Mouse (Mus musculus) right cerebral cortex, postnatal 25 days (tissue): Measurements from ENCODE around the gene Zfyve26.
"Not testable (repeated sequence)": the region's sequence is repeated elsewhere in the genome, so short reads cannot be mapped to it uniquely, and the experiment has no call there.

ENCODE experiments used
- DNase-seq: peaks from one replicate; pipeline ENCODE4 v3.0.0; 2022

Zfyve26 gene

DNA sequence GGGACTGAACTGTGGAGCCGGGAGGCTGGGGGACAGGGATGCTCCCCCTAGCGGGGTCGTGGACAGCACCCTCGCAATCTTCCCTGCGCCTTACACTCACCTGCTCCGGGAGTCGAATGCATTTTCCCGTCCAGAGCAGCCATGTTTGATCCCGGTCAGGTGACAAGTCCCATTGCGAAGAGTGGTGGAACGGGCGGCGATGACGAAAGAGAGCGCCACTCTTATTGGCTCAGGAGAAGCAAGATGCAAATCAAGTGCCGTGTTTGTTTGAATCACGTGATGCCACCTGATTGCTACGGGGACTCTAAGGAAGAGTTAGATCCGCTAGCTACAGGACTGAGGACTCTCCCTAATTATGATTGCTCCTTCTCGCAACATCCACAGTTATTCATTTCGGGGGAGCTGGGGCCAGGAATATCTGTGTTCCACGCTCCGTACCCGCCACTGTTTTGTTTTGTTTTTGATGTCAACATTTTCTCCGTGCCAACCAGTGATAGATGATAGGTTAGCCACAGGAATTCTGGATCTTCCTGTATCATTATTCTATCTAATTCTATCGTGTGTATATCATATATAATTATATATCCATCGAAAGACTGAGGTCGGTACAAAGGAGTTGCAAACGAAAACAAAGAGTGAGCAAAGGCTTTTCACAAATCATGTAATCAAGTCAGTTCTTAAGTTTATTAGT lies at the start of gene Zfyve26:
Gene Zfyve26 (minus strand): TSS at position 179 of the 691 bp plus-strand sequence.
- DNase-seq = peak; percentile 93

DNA sequence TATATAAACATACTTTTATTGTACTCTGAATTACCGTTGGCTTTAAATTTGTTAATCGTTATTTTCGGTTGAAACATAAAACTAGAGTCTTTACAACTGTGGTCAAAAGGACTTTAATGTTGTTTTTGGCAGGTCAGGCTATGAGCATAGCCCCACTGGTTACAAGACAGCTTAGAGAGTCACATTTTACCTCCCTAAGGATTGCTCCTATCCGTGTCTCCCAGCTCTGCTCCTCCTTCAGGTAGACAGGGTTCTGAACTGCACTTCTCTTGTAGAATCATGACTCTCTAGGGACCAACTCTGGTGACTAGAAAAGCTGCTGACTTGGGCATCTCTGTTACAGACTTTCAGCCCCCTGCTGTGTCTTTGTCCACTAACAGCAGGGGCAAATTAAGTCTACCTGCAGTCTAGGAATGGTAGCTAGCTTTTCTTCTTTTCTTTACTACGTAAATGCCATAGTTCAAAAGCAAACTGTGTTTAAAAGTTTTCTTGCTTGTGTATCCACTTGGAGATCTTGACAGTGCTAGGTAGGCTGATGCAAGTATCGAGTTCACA lies 45.3 kb upstream of the Zfyve26 start:
- DNase-seq = no peak

DNA sequence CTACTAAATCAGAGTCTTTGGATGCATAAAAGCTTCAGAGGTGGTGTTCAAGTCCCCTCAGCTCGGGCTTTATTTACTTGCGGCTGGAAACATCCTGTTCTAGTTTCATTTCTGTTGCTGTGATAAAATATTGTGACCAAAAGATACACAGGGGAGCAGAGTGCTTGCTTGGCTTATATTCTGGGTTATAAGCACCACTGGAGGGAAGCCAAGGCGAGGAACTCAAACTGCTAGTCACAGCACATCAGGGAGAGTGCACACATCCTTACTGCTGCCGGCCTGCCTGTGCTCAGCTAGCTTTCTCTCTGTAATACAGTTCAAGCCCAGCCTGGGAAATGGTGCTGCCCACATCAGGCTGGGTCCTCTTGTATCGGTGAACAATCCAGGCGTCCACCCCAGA lies 44.4 kb upstream of the Zfyve26 start:
- no peak for DNase-seq

DNA sequence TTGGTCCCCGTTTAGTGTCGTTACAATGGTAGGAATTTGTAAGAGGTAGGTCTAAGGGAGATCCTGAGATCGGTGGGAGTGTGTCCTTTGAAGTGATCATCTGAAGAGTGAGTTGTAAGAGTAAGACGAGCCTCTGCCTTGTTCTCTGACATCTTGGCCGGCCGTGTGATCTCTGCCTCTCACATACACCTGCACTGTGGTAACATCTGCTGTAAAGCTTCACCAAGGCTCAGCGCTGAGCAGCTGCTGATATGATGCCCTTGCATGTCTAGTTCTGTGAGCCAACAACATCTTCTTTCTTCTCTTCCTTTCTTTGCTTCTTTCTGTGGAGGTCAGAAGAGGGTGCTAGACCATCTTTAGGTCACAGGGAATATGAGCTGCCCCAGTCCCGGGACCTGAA lies 42.7 kb upstream of the Zfyve26 start:
- DNase-seq = no peak

DNA sequence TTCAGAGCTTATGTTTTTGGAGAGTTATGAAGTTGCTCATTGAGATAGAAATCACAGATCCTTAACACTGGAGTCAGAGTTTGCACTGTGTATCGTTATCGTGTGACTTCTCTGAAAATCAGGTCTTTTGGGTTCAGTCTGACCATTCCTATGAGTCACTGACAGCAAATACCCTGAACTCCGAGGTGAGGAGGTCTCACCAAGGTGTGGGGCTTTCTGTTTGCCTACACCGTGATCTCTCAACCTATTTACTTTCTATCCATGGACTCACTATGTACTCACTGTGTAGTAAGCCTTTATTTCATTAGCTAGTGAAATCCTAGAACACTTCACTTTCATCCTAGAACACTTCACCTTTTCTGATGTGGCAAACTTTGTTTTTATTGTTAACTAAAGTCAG lies 35.6 kb upstream of the Zfyve26 start:
- no peak for DNase-seq

DNA sequence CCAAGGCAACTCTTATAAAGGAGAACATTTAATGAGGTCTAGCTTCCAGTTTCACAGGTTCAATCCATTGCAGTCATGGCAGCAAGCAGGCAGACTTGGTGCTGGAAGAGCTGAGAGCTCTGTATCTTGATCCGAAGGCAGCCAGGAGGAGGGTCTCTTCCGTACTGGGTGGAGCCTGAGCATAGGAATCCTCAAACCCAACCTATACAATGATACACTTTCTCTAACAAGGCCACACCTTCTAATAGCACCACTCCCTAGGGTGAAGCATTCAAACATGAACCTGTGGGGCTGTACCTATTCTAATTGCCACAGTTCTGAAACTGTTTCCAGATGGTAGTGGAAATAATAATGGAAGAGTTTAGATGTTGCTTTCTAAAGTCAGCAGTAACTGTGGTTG lies 34.5 kb upstream of the Zfyve26 start:
- DNase-seq = no peak

DNA sequence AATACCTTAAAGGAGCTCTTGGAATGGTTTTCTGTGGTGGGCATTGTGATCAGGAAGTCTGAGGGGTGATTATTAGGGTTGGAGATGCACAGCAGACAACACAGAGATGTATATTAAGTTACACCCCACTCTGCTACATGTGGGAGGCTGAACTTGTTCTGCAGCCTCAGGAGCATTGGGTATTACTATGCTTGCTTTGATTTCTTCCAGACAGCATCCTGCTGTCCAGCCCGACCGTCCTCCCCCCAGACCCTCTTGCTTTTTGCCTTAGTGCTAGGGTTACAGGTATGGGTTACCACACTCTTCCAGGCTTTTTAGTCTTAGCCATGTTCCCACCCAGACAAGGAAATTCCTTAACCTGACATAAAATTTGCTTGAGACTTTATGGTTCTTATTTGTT lies 31.8 kb upstream of the Zfyve26 start:
- DNase-seq = no peak

DNA sequence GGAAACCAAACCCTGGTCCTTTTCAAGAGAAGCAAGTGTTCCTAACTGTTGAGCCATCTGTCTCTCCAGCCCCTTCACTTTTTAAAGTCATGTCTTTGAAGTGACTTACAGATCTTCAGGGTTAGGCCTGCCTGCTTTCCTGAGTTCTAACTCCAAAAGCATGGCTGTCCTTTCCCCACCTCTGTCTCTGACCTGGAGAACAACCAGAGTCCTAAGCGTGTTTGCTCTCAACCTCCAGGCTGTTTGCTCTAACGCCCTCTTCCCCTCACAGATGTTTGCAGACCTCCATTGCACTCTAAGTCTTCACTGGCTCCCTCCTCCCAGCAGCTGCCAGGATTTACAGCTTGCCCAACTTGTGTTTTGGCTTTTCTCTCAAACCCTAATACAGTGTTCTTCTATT lies 30.6 kb upstream of the Zfyve26 start:
- no peak for DNase-seq

DNA sequence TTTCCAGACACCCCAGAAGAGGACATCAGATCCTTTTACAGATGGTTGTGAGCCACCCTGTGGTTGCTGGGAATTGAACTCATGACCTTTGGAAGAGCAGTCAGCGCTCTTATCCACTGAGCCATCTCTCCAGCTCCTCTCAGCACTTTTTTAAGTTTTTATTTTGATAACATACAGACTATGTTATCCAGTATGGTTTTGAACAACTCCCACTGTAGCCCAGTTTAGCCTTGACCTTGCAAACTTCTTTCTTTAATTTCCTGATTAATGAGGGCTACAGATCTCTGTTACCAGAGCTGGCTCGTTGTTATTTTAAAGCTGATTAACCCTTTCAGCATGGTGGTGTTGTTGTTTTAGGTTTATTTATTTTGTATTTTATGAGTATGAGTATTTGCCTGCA lies 30.1 kb upstream of the Zfyve26 start:
- no peak for DNase-seq

DNA sequence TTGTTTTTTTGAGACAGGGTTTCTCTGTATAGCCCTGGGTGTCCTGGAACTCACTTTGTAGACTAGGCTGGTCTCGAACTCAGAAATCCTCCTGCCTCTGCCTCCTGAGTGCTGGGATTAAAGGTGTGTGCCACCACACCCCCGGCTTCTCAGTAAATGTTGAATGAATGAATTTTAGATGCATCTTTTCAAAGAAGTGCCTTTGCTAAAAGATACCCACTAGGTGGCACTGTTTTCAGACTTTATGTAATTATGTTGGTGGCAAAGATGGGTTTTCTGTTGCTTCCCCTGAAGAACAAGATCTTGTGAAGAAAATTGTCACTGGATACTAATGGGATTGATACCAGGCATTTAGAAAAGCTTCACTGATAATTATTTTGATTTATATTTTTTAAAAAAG lies 26.4 kb upstream of the Zfyve26 start:
- DNase-seq = not testable (repeated sequence)

DNA sequence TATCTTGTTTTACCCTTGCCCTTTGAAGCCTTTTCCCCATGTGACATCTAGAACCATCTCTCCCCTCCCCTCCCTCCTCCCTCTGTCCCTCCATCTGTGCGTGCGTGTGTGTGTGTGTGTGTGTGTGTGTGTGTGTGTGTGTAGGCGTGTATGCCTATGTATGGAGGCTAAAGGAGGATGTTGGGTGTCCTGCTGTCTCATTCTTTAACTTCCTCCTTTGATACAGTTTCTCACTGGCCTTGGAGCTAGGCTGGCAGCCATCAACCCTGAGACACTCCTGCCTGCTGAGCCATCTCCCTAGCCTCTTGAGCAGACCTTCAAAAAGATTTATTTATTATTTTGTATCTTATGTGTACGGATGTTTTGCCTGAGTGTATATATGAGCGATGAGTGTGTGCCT lies 24.8 kb upstream of the Zfyve26 start:
- DNase-seq = no peak

DNA sequence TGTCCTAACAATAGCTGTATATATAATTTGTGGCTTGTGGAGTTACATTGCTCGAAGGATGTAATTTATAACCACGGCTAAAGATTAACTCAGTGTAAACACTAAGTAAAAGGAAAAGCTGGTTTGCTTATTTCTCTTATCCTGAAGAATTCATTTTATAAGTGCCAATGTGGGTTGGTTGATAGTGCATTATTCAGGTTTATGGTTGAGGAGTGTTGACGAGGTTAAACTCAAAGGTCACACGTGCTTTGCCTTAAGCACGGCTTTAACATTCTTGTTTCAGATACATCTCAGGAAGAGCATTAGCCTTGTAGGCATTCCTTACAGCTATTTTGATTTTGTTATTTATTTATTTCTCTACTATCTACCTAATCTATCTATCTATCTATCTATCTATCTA lies 21.2 kb upstream of the Zfyve26 start:
- no peak for DNase-seq

DNA sequence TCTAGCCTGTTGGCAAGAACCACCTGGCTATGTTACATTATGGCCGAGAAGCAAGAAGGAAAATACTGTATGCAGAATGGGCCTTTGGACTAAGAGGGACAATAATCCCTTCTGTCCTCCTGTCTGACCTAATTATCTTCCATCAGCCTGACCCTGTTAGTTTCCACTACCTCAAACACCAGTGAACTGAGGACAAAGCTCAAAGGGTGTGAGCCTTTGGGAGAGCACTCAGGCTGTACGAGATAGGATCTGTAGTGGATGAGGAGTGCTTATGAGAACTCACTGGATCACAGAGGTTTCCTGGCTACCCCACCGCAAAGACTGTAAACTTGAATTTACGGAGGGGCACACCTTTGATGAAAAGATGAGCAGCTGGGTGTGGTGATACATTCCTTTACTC lies 17.6 kb upstream of the Zfyve26 start:
- no peak for DNase-seq

DNA sequence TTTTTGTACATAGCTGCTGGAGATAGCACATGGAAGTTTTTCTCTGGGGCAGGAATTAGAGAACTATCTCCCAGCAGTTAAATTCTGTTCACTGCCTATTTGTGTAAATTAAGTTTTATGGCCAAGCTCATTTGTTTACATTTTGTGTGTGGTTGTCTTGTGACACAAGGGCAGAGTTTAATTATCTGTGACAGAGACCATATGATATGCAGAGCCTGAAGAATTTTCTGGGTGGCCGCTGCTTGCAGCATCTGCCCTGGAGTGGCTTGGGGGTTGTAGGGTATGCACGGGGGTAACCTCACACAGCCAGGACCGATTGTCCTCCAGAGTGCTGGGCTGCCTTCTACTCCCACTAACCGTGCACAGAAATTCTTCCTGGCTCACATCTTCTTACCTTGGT lies 9.9 kb upstream of the Zfyve26 start:
- DNase-seq = no peak

DNA sequence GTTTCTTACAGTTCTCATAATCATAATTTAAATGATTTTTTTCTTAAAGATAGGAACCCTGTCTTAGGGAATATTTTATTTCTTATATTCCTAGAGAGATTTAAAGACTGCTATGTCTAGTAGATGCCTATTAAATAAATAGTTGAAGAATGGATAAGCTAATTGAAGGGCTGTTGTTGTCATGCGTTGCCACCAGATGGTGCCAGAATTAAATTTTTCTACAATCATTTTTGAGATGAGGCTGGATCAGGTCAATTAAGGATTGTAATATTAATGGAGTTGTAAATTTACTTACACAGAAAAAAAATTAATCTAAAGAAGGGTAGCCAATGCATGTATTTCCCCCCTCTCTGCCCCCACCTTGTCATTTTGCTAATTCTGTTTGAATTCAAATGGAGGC lies 9.0 kb upstream of the Zfyve26 start:
- no peak for DNase-seq

DNA sequence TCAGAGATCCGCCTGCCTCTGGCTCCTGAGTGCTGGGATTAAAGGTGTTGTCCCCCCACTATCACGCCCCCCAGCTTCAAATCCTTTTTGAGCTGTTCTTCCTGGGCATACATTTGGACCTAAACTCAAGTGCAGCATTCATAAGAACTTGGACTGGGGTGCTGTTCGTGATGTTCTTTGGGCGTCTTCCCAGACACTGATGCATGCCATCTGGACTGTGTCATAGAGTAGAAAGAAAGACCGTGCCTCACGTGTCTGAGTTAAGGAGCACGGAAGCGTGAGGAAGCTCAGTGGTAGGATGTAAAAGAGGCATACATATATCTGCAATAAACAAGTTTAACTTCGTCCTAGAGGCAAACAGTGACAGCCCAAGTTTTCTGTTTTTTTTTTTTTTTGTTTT lies 5.7 kb upstream of the Zfyve26 start:
- DNase-seq = peak; percentile 37

DNA sequence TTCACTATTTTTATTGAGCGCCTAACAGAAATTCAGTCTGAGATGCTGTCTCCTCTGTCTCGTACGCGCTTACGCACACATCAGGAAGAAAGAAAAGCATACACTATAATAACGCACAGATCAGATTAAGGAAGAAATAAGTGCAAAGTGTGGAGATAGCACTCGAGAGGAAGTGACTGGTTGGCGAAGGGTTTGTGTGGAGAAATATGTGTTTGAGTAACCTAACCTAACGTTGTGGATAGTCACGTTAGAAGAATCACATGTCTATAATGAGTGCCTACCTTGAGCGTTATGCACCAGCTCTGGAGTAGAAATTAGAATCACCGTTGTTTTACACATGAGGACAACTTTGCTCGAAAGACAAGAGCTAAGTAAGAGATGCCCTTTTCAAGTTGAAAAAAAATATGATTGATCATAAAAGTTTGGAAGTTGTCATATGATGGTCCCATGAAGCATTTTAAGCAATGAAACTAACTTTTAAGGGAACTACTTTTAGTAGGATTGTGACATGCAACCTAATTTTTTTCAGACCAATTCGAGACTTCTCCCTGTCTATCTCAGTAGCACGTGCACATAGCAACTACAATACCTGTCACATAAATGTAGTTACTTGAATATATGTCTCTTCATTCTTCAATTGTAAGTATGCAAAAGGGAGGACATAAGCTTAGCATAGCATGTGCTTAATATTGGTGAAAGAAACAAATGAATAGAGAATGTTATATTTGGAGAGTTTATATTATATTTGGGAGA lies 2.0 kb upstream of the Zfyve26 start:
- no peak for DNase-seq

DNA sequence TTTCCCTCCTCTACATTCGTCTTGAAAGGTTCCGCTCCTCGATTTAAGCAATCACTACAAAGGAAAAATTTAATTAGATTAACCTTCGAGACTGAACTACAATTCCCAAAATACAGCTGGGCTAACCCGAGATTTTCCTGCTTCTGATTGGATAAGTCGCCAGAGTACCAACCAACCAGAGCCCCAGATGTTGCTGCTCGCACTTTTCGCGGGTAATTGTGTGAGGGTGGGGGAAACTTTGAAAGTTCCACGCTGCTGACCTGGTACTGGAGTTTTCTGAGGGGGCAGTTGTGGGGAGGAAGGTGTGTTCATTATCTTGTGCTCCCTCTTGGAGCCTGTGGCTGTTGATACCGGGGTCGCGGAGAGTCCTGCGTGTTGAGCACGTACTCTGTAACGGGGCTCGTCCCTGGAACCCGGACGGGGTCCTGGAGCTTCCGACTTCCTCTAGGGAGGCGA lies 1.0 kb upstream of the Zfyve26 start, which contains the start of gene Rad51b:
Gene Rad51b (plus strand): TSS at position 162 of the 456 bp plus-strand sequence.
- DNase-seq = peak; percentile 57

DNA sequence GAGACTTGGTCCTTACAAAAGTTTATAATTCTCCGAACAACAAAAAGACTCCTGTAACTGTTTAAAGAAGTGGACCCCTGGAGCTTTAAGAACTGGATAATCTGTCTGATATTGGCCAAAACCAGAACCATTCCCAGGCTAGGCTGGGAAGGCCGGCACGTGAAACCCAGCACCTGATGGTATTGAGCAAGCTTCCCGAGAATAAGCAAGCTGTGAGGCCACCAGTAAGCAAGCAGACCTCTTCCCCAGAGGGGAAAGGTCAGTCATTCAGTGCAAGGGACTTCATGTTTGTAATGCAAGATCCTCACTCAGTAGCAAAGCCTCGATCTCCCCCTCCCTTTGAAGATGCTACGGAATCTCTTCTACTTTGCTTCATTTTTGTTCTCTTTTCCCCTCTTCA lies 3.2 kb downstream of the Zfyve26 start:
- DNase-seq = no peak

DNA sequence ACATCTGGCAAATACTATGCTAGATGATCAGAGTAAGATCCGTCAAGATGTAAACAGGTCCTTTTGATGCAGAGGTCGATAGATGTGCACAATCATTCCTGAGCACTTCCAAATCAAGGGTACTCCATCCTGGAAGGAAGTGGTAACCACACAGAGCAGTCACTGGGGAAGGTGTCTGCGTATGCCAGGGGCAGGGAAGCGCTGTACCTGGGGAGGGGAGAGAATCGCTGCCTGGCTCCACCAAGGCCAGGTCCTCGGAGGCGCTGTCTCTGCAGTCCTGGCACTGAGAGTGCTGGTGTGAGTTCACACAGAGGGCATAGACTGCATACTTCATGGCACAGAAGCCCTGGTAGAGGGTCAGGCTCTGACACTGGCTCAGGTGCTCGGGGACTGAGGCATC lies 13.5 kb downstream of the Zfyve26 start:
- no peak for DNase-seq

DNA sequence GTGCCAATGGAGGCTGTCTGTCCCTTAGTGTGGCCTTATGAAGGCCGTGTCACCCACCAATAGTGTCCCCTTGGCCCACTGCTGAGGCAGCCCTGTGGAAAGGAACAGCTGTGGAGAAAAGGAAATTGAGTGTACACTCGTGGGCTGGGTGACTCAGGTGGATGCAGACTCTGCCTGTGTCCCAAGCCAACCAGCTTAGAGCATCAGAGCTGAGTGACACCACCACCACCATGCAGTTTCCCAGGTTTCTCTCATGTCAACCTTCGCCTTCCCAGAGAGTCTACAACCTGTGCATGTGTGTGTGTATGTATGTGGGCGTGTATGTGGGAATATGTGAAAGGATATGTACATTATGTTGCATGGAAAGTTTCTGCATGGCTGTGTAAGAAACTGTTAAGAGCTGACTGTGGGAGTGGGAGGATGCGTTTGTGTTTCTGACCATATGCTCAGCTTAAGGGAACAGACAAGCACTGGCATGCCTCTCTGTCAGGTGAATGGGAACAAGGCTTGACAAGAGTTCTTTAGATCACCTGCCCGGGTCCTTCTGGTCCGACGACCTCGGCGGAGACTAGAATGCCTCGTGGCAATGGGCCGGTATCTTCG lies 16.5 kb downstream of the Zfyve26 start:
- no peak for DNase-seq

DNA sequence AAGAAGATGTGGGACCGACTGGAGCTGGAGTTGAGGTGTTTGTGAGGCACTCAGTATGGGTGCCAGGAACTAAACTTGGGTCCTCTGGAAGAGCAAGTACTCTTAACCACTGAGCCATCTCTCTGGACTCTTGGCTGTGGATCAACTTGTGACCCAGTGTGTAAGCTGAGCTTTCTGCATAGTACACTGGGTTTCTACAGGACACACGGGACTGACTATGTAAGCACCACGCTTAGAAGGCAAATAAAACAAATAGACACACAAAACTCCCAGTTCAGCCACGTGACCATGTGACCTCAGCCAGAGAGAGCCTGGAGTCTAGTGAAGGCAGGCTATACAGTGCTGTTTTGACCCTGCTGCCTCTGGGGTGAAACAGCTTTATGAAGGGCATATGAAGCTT lies 23.5 kb downstream of the Zfyve26 start:
- no peak for DNase-seq

DNA sequence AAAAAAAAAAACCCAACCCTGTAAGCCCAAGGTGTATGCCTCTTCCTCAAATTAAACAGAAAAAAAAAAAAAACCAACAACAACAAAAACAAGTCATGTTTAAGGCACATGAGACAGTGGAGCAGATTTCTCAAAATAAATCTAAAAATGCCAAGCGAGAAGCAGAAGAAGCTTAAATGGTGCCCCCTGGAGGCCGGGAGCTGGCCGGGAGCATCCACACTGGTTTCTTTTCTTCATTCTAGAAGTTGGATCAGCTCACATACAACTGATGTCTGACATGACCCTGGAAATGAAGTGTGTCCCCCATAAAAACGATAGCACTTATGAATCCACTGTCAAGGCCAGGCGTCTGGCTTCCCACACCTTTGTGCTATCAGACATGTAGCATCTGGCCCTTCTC lies 35.1 kb downstream of the Zfyve26 start:
- no peak for DNase-seq

DNA sequence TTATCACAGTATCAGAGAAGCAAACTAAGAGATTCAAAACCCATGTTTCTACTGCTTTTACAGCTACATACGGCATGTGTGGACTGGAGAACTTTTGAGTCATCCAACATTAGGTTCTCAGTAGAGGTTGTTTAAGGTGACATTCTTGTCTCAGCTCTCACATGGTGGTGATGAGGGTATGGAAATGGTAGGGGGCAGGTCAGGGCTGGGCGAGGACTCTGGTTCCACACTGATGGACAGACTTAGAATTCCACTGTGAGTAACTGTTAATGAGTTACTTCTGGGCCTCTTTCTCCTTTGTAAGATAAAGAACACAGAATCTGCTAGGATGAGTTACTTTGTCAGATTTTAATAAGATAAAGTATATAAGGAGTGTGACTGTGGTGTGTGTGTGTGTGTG lies 36.0 kb downstream of the Zfyve26 start:
- DNase-seq = no peak
